Mouse (Mus musculus) splenic B cell, adult 2 months (primary cell): Measurements from ENCODE around the gene Eid1.
A peak's percentile ranks its signal among the peaks of the same experiment; 100 is the strongest.

ENCODE experiments used
- DNase-seq: peaks from one replicate; pipeline ENCODE4 v3.0.0-alpha.2; 2011; ENCODE audit warnings: low read depth, low spot score
- H3K27me3 ChIP-seq: 2 replicates; pipeline ENCODE4 v1.6.1; 2012; ENCODE audit warnings: mild to moderate bottlenecking, low read length, moderate library complexity, mixed read lengths; ENCODE audit not compliant: control insufficient read depth, poor library complexity, insufficient read depth, severe bottlenecking
- H3K36me3 ChIP-seq: 2 replicates; pipeline ENCODE4 v1.6.1; 2012; ENCODE audit warnings: mild to moderate bottlenecking, low read length, moderate library complexity, mixed read lengths; ENCODE audit not compliant: control insufficient read depth, poor library complexity, insufficient read depth, severe bottlenecking

Gene Eid1

DNA sequence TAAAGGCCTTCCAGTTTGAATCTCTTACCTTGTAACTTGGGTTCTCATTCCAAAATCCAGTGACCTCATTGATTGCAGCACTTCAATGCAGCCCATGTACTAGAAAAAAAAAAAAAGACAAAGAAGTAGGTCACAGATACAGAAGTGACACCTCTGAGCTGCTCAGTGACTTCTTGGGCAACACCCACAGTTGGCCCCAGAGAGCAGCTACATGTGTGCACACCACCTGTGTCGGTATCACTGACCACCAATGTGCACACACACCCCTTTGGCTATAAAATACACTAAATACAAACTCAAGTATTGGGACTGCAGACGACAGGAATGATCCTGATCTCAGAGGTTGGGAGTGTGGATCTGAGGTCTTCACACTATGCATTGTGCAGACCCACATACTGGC lies 21.9 kb downstream of the Eid1 start:
- H3K27me3 ChIP-seq = no peaks in the 10 kb centered on the region
- no peaks in the 10 kb centered on the region for H3K36me3 ChIP-seq
- DNase-seq = no peak

DNA sequence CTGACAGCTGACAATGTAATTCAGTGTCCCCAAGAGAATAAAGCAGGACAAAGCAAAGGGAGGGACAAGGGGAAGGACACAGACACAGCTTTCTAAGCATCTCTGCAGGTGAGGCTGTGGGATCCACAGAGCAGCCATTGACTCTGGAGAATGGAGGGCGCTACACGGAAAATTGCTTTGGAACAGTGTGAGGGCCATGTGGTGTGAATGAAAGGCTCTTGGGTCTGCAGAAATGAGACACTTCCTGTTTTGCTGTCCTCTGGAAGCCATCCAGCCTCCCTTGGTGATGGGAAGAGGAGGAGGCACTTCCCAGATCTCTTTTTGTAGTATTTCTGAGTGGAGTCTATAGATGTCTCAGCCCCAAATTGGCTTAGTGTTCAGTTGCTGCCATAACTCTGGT lies 23.3 kb downstream of the Eid1 start:
- DNase-seq = no peak
- no peaks in the 10 kb centered on the region for H3K27me3 ChIP-seq
- H3K36me3 ChIP-seq = no peaks in the 10 kb centered on the region

DNA sequence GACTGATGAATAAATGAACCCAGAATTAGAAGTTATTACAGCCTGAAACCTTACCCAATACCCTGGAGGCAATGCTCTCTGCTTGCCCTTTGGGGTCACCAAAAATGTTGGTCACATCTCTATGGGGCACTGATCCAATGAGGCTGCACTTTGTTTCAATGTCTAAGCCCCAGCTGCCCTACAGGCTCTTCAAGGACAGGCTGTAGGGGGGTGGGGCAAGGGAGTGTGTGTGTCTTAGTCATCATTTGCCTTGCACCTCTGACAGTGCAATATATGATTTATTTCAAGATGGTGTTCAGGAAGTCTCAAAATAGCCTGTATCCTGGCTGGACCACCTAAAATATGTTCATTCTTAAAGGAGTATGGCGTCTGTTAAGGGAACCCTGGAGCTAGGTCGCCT lies 28.7 kb downstream of the Eid1 start:
- no peaks in the 10 kb centered on the region for H3K27me3 ChIP-seq
- DNase-seq = no peak
- H3K36me3 ChIP-seq = no peaks in the 10 kb centered on the region

DNA sequence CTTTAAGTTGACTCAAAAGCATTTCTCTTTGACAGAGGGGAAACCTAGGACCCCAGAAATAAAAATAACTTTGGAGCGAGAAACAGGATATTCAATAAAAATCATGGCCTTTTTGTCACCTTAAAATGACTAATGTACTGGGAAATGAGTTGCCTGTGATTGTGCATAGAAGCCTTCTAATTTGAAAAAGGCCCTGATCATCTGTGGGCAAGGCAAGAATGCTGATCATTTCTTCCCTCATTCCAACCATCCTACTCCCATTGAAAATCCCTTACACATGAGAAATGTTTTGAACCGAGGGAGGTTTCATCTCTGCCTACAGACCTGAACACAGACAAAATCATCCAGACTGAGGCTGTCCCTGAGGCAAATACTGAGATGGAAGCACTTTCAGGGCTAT lies 30.0 kb downstream of the Eid1 start:
- Histone ChIP-seq H3K27me3 (no peaks in the 10 kb centered on the region), H3K36me3 (no peaks in the 10 kb centered on the region)
- DNase-seq = no peak

DNA sequence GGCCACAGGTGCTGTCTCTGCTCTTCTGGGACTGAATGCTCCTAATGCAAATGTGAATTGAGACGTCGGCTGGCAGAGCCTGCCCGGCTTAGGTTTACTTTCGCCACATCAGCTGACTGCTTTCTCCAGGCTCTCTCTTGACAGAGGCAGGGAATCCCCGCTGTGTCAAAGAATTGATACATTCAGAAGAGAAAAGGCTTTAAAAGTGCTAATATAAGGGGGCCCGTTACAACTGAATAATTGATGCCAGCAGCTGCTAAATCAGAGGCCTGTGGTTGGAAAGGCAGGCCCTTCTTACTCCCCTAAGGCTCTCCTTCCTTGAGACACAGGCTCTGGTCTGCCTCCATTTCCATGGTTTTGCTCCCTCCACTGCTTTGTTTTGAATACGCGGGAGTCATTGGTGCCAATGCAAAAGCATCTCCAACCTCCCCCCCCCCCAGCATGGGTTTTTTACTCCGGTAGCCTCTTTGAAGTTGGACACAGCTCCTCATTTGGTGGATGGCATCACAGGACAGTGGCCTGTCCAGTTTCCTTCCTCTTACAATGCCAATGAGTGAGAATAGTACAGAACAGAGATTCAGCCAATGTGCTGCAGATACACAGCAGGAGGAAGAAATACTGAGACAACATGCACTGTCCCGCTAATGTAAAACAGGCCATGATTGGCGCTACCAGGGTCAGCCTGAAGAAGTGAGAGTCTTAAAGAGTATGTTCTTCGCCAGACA lies 32.2 kb downstream of the Eid1 start:
- H3K36me3 ChIP-seq = no peaks in the 10 kb centered on the region
- H3K27me3 ChIP-seq = no peaks in the 10 kb centered on the region
- no peak for DNase-seq

DNA sequence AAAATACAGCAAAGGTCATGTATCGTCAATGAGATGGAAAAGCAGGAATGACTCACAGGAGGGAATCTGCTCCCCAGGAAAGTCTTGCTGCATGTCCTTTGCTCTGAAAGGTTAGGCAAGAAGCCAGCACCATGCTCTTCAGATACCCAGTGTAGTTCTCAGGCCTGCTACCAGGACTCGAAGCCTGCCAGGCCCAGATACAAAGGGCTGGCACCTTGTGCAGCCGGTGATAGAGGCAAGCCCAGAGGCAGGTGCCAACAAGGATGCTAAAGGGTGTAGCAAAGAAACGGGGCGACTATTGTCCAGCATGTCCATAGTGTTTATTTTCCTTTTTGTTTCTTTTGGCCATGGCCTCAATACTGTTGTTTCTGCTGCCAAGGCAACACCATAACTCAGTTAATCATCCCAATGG lies 33.6 kb downstream of the Eid1 start:
- no peaks in the 10 kb centered on the region for H3K36me3 ChIP-seq
- DNase-seq = no peak
- H3K27me3 ChIP-seq = no peaks in the 10 kb centered on the region

DNA sequence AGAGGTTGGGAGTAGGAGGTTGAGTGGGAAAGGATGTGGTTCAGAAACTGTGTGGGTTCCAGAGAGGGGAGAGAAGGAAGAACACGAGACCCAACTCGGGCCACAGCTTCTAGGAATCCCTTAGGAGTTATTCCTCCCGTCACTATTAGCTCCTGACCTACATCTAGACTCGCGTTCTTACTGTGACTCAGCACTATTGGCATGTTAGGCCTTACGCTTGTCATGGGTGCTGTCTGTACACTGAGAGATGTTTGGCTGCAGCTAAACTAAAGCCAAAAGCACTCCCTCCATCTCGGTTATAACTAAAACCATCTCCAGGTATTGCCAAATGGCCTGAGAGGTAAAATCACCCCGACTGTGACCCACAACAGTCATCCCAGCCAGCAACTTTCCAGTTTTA lies 43.7 kb downstream of the Eid1 start:
- DNase-seq = no peak
- Histone ChIP-seq H3K27me3 (no peaks in the 10 kb centered on the region), H3K36me3 (no peaks in the 10 kb centered on the region)

DNA sequence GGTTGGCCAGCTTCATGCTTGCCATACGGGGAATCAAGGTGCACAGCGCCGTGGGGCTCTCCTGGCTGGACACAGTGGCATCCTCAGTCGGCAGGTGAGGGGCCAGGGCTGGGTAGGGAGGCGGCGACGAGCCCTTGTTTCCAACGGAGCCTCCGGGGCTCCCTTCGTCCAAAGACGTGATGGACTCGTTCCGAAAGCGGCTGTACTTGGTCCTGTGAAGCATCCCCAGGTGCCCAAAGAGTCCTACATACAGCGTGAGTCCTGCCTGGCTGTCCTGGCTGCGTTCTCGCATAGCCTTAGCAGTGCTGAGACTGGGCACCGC lies 50.2 kb downstream of the Eid1 start:
- no peaks in the 10 kb centered on the region for H3K36me3 ChIP-seq
- peak; percentile 18 for DNase-seq

DNA sequence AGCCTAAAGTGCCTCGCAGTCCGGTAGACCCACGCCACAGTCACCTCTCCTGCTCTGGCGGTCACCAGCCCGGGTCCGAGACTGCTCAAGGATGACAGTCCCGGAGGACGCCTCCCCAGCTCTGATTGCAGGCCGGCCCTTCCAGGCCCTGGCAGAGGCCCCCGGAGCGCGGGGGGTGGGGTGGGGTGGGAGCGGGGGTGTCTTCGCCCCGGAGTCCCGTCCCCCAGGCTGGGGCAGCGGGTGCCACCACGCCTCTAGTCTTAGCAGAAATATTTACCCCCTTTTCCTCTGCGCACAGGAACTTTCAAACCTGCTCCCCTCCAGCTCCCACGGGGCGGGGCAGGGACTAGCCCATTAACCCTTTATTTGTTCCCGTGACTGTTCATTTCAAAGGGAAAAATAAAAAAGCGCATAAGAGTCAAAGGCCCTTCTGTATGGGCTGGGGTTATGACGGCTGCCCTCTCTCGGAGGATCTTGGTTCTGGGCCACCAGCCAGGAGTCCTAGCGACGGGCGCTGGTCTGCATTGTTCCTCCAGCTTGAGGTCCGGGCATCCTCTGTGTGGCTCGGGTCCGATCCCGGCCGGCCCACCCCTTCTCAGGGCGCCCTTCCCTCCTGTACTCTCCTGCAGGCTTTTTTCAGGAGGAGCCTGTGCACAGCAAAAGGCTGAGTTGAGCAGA lies 50.7 kb downstream of the Eid1 start:
- no peaks in the 10 kb centered on the region for H3K27me3 ChIP-seq
- no peaks in the 10 kb centered on the region for H3K36me3 ChIP-seq
- DNase-seq = peak; percentile 48

More for the DNA sequence above, 50.2 kb downstream of the Eid1 start:
- H3K27me3 ChIP-seq = no peaks in the 10 kb centered on the region

DNA sequence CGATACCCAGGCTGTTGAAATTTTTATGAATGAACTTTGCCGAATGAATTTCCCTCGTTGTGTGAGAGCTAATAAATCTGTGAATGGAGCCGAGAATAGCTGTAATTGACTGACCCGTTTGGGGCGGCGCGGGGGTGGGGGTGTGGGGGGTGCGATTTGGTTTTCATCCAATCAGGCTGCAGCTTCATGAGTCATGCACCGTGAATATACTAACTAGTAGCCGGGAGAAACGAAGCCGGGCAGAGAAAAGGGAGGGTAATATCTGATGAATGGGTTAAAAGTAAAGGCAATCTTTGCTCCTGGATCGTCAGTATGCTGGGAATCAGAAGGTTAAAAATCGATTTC lies 51.2 kb downstream of the Eid1 start, which contains the start of gene Shc4:
Shc4 (minus strand) TSS at position 63 of the 345 bp plus-strand sequence.
- DNase-seq = peak; percentile 7
- Histone ChIP-seq H3K27me3 (no peaks in the 10 kb centered on the region; the same call in 1 of the 2 replicates), H3K36me3 (no peaks in the 10 kb centered on the region)
